Mouse (Mus musculus): ENCODE data around the gene Amigo2.

GRCm38 (mm10) chr15:97282572-97282881 lies 35.4 kb upstream of the Amigo2 start:
- TF ChIP-seq CTCF (IDR thresholded peaks at IDR 0.05 in 2 of 3, conservative IDR thresholded peaks at IDR 0.05 in 1 of 3; ENCODE audit: control insufficient read depth in 1 of 3, insufficient read depth in 1 of 3, low read depth in 2 of 3, low read length in 3 of 3, poor library complexity in 1 of 3, severe bottlenecking in 1 of 3) (no peak), TAL1 (IDR thresholded peaks at IDR 0.05; ENCODE audit: low read length) (no peak), HCFC1 (IDR thresholded peaks at IDR 0.05; ENCODE audit: low read depth, low read length) (no peak), CHD2 (IDR thresholded peaks at IDR 0.05; ENCODE audit: low read length) (no peak)

Data from MEL (cell line).